ENCODE assay signal across 26 mouse cellular contexts in the genomic region with DNA sequence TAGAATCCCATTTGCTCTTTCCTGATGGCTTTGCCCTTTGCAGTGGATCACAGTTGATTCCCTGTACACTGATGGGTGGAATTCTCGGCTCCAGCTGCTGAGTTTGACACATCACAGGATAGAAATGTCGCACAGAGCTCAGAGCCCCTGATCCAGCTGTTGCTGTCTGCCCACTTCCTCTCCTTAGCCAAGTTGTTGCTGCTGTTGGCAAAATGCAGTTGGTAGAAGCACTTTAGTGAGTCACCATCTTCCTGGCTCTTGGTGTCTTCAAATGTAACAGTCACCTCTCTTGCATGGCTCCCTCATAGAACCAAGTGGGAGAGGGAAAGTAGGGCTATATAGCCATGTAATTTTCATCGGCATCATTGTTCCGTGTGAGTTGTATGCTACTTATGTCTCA. TPM values are rescaled to one million over a fixed set of nuclear protein-coding genes. Genes with fewer than 3 reads are reported as not detected.
DNase-seq lines count a peak whose midpoint lies in the region; ATAC-seq lines count a peak whose summit lies in the region.
"Had no signal": no experiment of that assay in that cellular context is flagged by ENCODE, and none has a peak within 500 bp of the region (broad histone marks: within the 10 kb centered on the region; RNA-seq: fewer than 3 reads in every experiment).

No protein-coding gene starts in this region.

- no peaks in the 10 kb centered on the region for H3K36me3 ChIP-seq in kidney, embryonic 14.5 days (ENCODE audit: control insufficient read depth, insufficient read depth, low read length)
- H3K36me3 ChIP-seq: embryonic facial prominence, embryonic 12.5 days; embryonic facial prominence, embryonic 15.5 days; G1E; hindbrain, embryonic 12.5 days; hindbrain, embryonic 15.5 days had no signal

- no peaks in the 10 kb centered on the region for H3K9me3 ChIP-seq in kidney, embryonic 14.5 days (ENCODE audit: control insufficient read depth, low read length)
- H3K9me3 ChIP-seq: embryonic facial prominence, embryonic 12.5 days; G1E; hindbrain, embryonic 12.5 days had no signal

- no peaks in the 10 kb centered on the region for H3K27me3 ChIP-seq in kidney, embryonic 14.5 days (ENCODE audit: control insufficient read depth, insufficient read depth, low read length)
- H3K27me3 ChIP-seq: CH12.LX; embryonic facial prominence, embryonic 12.5 days; embryonic facial prominence, embryonic 15.5 days; hindbrain, embryonic 12.5 days; hindbrain, embryonic 15.5 days; Patski had no signal

- WGBS in kidney, embryonic 14.5 days = 89% methylated on average over 4 of the region's 4 CpGs

- no peak overlapping the region for H3K9ac ChIP-seq in kidney, embryonic 14.5 days (ENCODE audit: low read depth, low read length)
- H3K9ac ChIP-seq: embryonic facial prominence, embryonic 12.5 days; embryonic facial prominence, embryonic 15.5 days; forebrain, postnatal 0 days; hindbrain, embryonic 12.5 days; hindbrain, embryonic 15.5 days had no signal

- H3K27ac ChIP-seq in kidney, embryonic 14.5 days (ENCODE audit: low read depth, low read length) = no peak overlapping the region
- H3K27ac ChIP-seq: embryonic facial prominence, embryonic 12.5 days; embryonic facial prominence, embryonic 15.5 days; gastrocnemius, adult 2 months; heart, adult 2 months; hindbrain, embryonic 12.5 days; hindbrain, embryonic 15.5 days had no signal

- peak; percentile 71 for ATAC-seq in granulocyte monocyte progenitor cell, adult 5-6 weeks (replicated peaks; ENCODE audit: poor library complexity, severe bottlenecking)
- no peak for ATAC-seq in kidney, embryonic 14.5 days (ENCODE audit: low FRiP score, low TSS enrichment)
- ATAC-seq: forebrain, embryonic 14.5 days; forebrain, postnatal 0 days; Patski had no signal

- H3K4me1 ChIP-seq in kidney, embryonic 14.5 days (ENCODE audit: control insufficient read depth, insufficient read depth, low read length) = no peaks in the 10 kb centered on the region
- H3K4me1 ChIP-seq: embryonic facial prominence, embryonic 12.5 days; embryonic facial prominence, embryonic 15.5 days; hindbrain, embryonic 12.5 days; hindbrain, embryonic 15.5 days had no signal

- no peak overlapping the region for H3K4me2 ChIP-seq in kidney, embryonic 14.5 days (replicated peaks; ENCODE audit: low read depth, low read length)
- H3K4me2 ChIP-seq: embryonic facial prominence, embryonic 12.5 days; embryonic facial prominence, embryonic 15.5 days; heart, embryonic 11.5 days; hindbrain, embryonic 12.5 days; hindbrain, embryonic 15.5 days had no signal

- H3K4me3 ChIP-seq in kidney, embryonic 14.5 days (ENCODE audit: low read length) = no peak overlapping the region
- H3K4me3 ChIP-seq: embryonic facial prominence, embryonic 12.5 days; embryonic facial prominence, embryonic 15.5 days; gastrocnemius, adult 2 months; heart, adult 2 months; hindbrain, embryonic 12.5 days; hindbrain, embryonic 15.5 days had no signal

- peak; percentile 68 for DNase-seq in heart, adult 11 months
- no peak for DNase-seq in heart, adult 8-10 months (ENCODE audit: low spot score)
- peak; percentile 34 for DNase-seq in thymus, postnatal 14 days
- no peak for DNase-seq in thymus, adult 18-20 months
- DNase-seq in thymus, postnatal 4 days = peak; percentile 36
- no peak for DNase-seq in lung, adult 18-20 months
- DNase-seq: adrenal gland, postnatal 10 days; adrenal gland, postnatal 36 days; cerebellum, adult 18-20 months; cerebellum, adult 9-10 months; cerebellum, postnatal 14 days; forebrain, postnatal 0 days; gastrocnemius, adult 2 months; gastrocnemius, postnatal 14 days; heart, adult 2 months had no signal

RNA-seq across cellular contexts. Expression of a gene that starts 11.2 kb away (rescaled TPM):
- total RNA-seq in heart, adult 8-10 months (2022) = 1 to 10 TPM in 3 of 4 experiments, under 1 TPM in 1; 0.63 to 1.3 (median 1.1) TPM
- 36.4 and 44.3 TPM in 2 replicates for total RNA-seq in granulocyte monocyte progenitor cell, adult 5-6 weeks (2014; fragmentation: Nextera tagmentation)
- 52.5 and 56.6 TPM in 2 replicates for total RNA-seq in granulocyte monocyte progenitor cell, adult 5-6 weeks (2017)
- polyA plus RNA-seq in kidney, embryonic 14.5 days (2014; fragmentation: Nextera tagmentation; extraction: Ambion mirVana) = 13.0 and 22.1 TPM in 2 replicates

RNA-seq across cellular contexts. Expression of a gene that starts 39.1 kb away (rescaled TPM):
- 1 to 10 TPM in 3 of 4 experiments, under 1 TPM in 1; 0.98 to 2.4 (median 2.0) TPM for total RNA-seq in heart, adult 8-10 months (2022)
- 1.1 and 1.5 TPM in 2 replicates for total RNA-seq in granulocyte monocyte progenitor cell, adult 5-6 weeks (2014; fragmentation: Nextera tagmentation)
- total RNA-seq in granulocyte monocyte progenitor cell, adult 5-6 weeks (2017) = 0.36 and 4.4 TPM in 2 replicates
- polyA plus RNA-seq in kidney, embryonic 14.5 days (2014; fragmentation: Nextera tagmentation; extraction: Ambion mirVana) = 12.3 and 12.6 TPM in 2 replicates

Comparison
In these comparisons a context has a peak if more than half of its experiments do, and no peak if none do; other contexts are left out.
1. DNase-seq: peak in heart, adult 11 months (single experiment), thymus, postnatal 14 days (single experiment) and thymus, postnatal 4 days (single experiment); none in heart, adult 8-10 months (single experiment), thymus, adult 18-20 months (0 of 2) and lung, adult 18-20 months (0 of 2).
2. RNA of a gene that starts 11.2 kb away (total RNA-seq): 36.4 to 56.6 TPM in granulocyte monocyte progenitor cell, adult 5-6 weeks; 0.63 to 1.3 TPM in heart, adult 8-10 months; every median in the first group is over 10 times any median in the second.